Mouse (Mus musculus) E14TG2a.4 (cell line): Measurements from ENCODE around the gene Tgfbr3.

ENCODE experiments used
- CTCF ChIP-seq: conservative IDR thresholded peaks from 2 replicates; pipeline ENCODE4 v1.5.1; 2014; ENCODE audit warnings: low read length
- NANOG ChIP-seq: IDR thresholded peaks from 2 replicates; pipeline ENCODE4 v1.6.1; 2014; ENCODE audit warnings: borderline replicate concordance, low read length, mixed read lengths
- POU5F1 ChIP-seq: IDR thresholded peaks from 2 replicates; pipeline ENCODE4 v1.6.1; 2014; ENCODE audit warnings: low read length, borderline replicate concordance

- TF ChIP-seq CTCF (no peak), POU5F1 (no peak), NANOG (no peak)
Observed at GRCm38 (mm10) chr5:107295061-107295816, 5.8 kb upstream of the Tgfbr3 start.
